Comparison of ENCODE assay signal across 8 mouse cellular contexts in genomic region chr15:102406196-102406911, GRCm38 (mm10). TPM values are rescaled to one million over a fixed set of nuclear protein-coding genes. Genes with fewer than 3 reads are reported as not detected.
DNase-seq lines count a peak whose midpoint lies in the region; ATAC-seq lines count a peak whose summit lies in the region.

No protein-coding gene starts in this region.

- peak overlapping the region; percentile 86 for H3K9ac ChIP-seq in hindbrain, embryonic 15.5 days

- peaks cover 48% of the 10 kb centered on the region for H3K4me1 ChIP-seq in hindbrain, embryonic 15.5 days (replicated peaks)
- peaks cover 63% of the 10 kb centered on the region for H3K4me1 ChIP-seq in megakaryocyte, embryonic 14.5 days

- no peaks in the 10 kb centered on the region for H3K27me3 ChIP-seq in hindbrain, embryonic 15.5 days
- H3K27me3 ChIP-seq in megakaryocyte, embryonic 14.5 days (replicated peaks): no peaks in the 10 kb centered on the region

- intact Hi-C loops in left cerebral cortex, postnatal 10 days (cut with DNase I): no loop called here

- peak overlapping the region; percentile 93 for H3K27ac ChIP-seq in hindbrain, embryonic 15.5 days (replicated peaks)

- ATAC-seq in hindbrain, embryonic 15.5 days (ENCODE audit: low FRiP score, low read depth): no peak
- no peak for ATAC-seq in monocyte, adult 5-6 weeks (replicated peaks; ENCODE audit: insufficient number of reproducible peaks, low FRiP score, low TSS enrichment, poor library complexity, severe bottlenecking)

- no peaks in the 10 kb centered on the region for H3K9me3 ChIP-seq in hindbrain, embryonic 15.5 days
- H3K9me3 ChIP-seq in megakaryocyte, embryonic 14.5 days: no peaks in the 10 kb centered on the region

- peak overlapping the region; percentile 85 for H3K4me3 ChIP-seq in hindbrain, embryonic 15.5 days
- H3K4me3 ChIP-seq in megakaryocyte, embryonic 14.5 days (replicated peaks): peak overlapping the region; percentile 96

- peak overlapping the region; percentile 58 for H3K4me2 ChIP-seq in hindbrain, embryonic 15.5 days

- DNase-seq in ZHBTc4 (ENCODE audit: low read depth, low spot score): peak; percentile 89
- peak; percentile 75 to 76 for DNase-seq in cerebellum, postnatal 14 days
- DNase-seq in frontal cortex, postnatal 36 days (ENCODE audit: low spot score in 2 of 2): peak; percentile 43 to 51
- DNase-seq in left cerebral cortex, postnatal 10 days (ENCODE audit: extremely low spot score in 1 of 2, low spot score in 2 of 2): peak; percentile 45 to 92
- peak; percentile 73 for DNase-seq in spleen, adult 12 weeks (ENCODE audit: low spot score)

- H3K36me3 ChIP-seq in hindbrain, embryonic 15.5 days: peaks cover 28% of the 10 kb centered on the region
- peaks cover 40% of the 10 kb centered on the region for H3K36me3 ChIP-seq in megakaryocyte, embryonic 14.5 days (replicated peaks; ENCODE audit: low read length)

- WGBS in hindbrain, embryonic 15.5 days: 1% methylated on average over 35 of the region's 69 CpGs

RNA-seq across cellular contexts. Expression of gene Sp1, which starts 0.4 kb away (rescaled TPM):
- polyA plus RNA-seq in hindbrain, embryonic 15.5 days (2015; fragmentation: Nextera tagmentation; extraction: Ambion mirVana): 3.4 and 4.0 TPM in 2 replicates
- total RNA-seq in left cerebral cortex, postnatal 10 days (2021): 10 to 100 TPM; 23.1 to 26.4 TPM
- 3.9 and 15.5 TPM in 2 replicates for polyA plus RNA-seq in megakaryocyte, embryonic 14.5 days (2012; ENCODE audit: insufficient read depth, low replicate concordance)
- 66.1 to 99.7 TPM (median 74.8 TPM) in 3 replicates for total RNA-seq in monocyte, adult 5-6 weeks (2017)

RNA-seq across cellular contexts. Expression of gene Amhr2, which starts 38.8 kb away (rescaled TPM):
- polyA plus RNA-seq in hindbrain, embryonic 15.5 days (2015; fragmentation: Nextera tagmentation; extraction: Ambion mirVana): 0.21 and 0.52 TPM in 2 replicates
- total RNA-seq in left cerebral cortex, postnatal 10 days (2021): under 1 TPM in 1 of 2 experiments, not detected in 1; 0.81 TPM
- polyA plus RNA-seq in megakaryocyte, embryonic 14.5 days (2012; ENCODE audit: insufficient read depth, low replicate concordance): 0.37 TPM in 1 of 2 replicates, not detected in the other
- total RNA-seq in monocyte, adult 5-6 weeks (2017): 0.86 TPM in 1 of 3 replicates, not detected in the others

RNA-seq across cellular contexts. Expression of gene Sp7, which starts 39.4 kb away (rescaled TPM):
- polyA plus RNA-seq in hindbrain, embryonic 15.5 days (2015; fragmentation: Nextera tagmentation; extraction: Ambion mirVana): 0.57 and 0.71 TPM in 2 replicates
- total RNA-seq in left cerebral cortex, postnatal 10 days (2021): under 1 TPM; 0.26 to 0.39 TPM
- 0.10 TPM in 1 of 2 replicates, not detected in the other for polyA plus RNA-seq in megakaryocyte, embryonic 14.5 days (2012; ENCODE audit: insufficient read depth, low replicate concordance)
- not detected in 3 replicates for total RNA-seq in monocyte, adult 5-6 weeks (2017)

RNA-seq across cellular contexts. Expression of gene Prr13, which starts 52.5 kb away (rescaled TPM):
- polyA plus RNA-seq in hindbrain, embryonic 15.5 days (2015; fragmentation: Nextera tagmentation; extraction: Ambion mirVana): 88.7 and 98.5 TPM in 2 replicates
- total RNA-seq in left cerebral cortex, postnatal 10 days (2021): 10 to 100 TPM; 19.1 to 21.6 TPM
- 978 and 1,945 TPM in 2 replicates for polyA plus RNA-seq in megakaryocyte, embryonic 14.5 days (2012; ENCODE audit: insufficient read depth, low replicate concordance)
- 233 to 280 TPM (median 259 TPM) in 3 replicates for total RNA-seq in monocyte, adult 5-6 weeks (2017)

RNA-seq across cellular contexts. Expression of gene Aaas, which starts 55.8 kb away (rescaled TPM):
- 36.8 and 37.9 TPM in 2 replicates for polyA plus RNA-seq in hindbrain, embryonic 15.5 days (2015; fragmentation: Nextera tagmentation; extraction: Ambion mirVana)
- 10 to 100 TPM; 20.2 to 30.8 TPM for total RNA-seq in left cerebral cortex, postnatal 10 days (2021)
- polyA plus RNA-seq in megakaryocyte, embryonic 14.5 days (2012; ENCODE audit: insufficient read depth, low replicate concordance): 51.2 and 84.3 TPM in 2 replicates
- total RNA-seq in monocyte, adult 5-6 weeks (2017): 16.5 to 50.9 TPM (median 46.2 TPM) in 3 replicates
